Mouse (Mus musculus) liver, embryonic 14.5 days (tissue): ENCODE measurements around the gene Ccdc173. TPM values are rescaled to one million over a fixed set of nuclear protein-coding genes. Genes with fewer than 3 reads are reported as not detected.
"Not testable (repeated sequence)": the region's sequence is repeated elsewhere in the genome, so short reads cannot be mapped to it uniquely, and the experiment has no call there.

Source experiments
- ATAC-seq: fragments of 200-750 bp; cut with Nextera tagmentation; 2 replicates; pipeline ENCODE4 v1.8.0; 2017; ENCODE audit warnings: moderate number of reproducible peaks, mild to moderate bottlenecking, moderate library complexity; ENCODE audit not compliant: insufficient read depth
- DNase-seq, 3 experiments: peaks; one replicate each; pipeline ENCODE4 v3.0.0-alpha.2; 2012 to 2013; ENCODE audit warnings: low read depth in 3 of 3, low spot score in 3 of 3
- H3K27ac ChIP-seq: fragments of 300-500 bp; sonication (generic); 2 replicates; pipeline ENCODE4 v1.5.1; 2014; ENCODE audit warnings: moderate library complexity, mild to moderate bottlenecking, control low read depth, inconsistent platforms
- H3K27me3 ChIP-seq: fragments of 300-500 bp; sonication (generic); 2 replicates; pipeline ENCODE4 v1.6.1; 2014; ENCODE audit warnings: mild to moderate bottlenecking, low read length, moderate library complexity; ENCODE audit not compliant: control insufficient read depth, insufficient read depth
- H3K36me3 ChIP-seq: fragments of 300-500 bp; sonication (generic); replicated peaks from 2 replicates; pipeline ENCODE4 v1.6.1; 2014; ENCODE audit warnings: low read depth; ENCODE audit not compliant: control insufficient read depth, insufficient read depth
- H3K4me1 ChIP-seq, 2 experiments: fragments of 200-500 bp in 1 of 2; fragments of 300-500 bp in 1 of 2; sonication (generic) in 1 of 2; replicated peaks; 2 replicates each; pipeline ENCODE4 v1.6.1; 2012 to 2014; ENCODE audit warnings: antibody characterized with exemption in 1 of 2, inconsistent platforms in 1 of 2, low read length in 1 of 2; ENCODE audit not compliant: control insufficient read depth in 2 of 2, insufficient read depth in 2 of 2
- H3K4me2 ChIP-seq: fragments of 300-500 bp; sonication (generic); 2 replicates; pipeline ENCODE4 v1.6.1; 2014; ENCODE audit warnings: low read depth, mild to moderate bottlenecking, control low read depth, moderate library complexity
- H3K4me3 ChIP-seq, 2 experiments: fragments of 200-500 bp in 1 of 2; fragments of 300-500 bp in 1 of 2; sonication (generic) in 1 of 2; 2 replicates each; pipeline ENCODE4 v1.5.1; 2012 to 2014; ENCODE audit warnings: low read depth in 2 of 2, low read length in 2 of 2, mild to moderate bottlenecking in 2 of 2, control low read depth in 1 of 2, inconsistent platforms in 1 of 2, moderate library complexity in 1 of 2; ENCODE audit not compliant: insufficient read depth in 1 of 2
- H3K9ac ChIP-seq: fragments of 300-500 bp; sonication (generic); replicated peaks from 2 replicates; pipeline ENCODE4 v1.6.1; 2014; ENCODE audit warnings: mild to moderate bottlenecking, control low read depth, moderate library complexity
- H3K9me3 ChIP-seq: fragments of 300-500 bp; sonication (generic); 2 replicates; pipeline ENCODE4 v1.6.1; 2016; ENCODE audit warnings: low read length, mixed read lengths; ENCODE audit not compliant: control insufficient read depth
- CTCF ChIP-seq: IDR thresholded peaks from 2 replicates; pipeline ENCODE4 v1.5.1; 2016; ENCODE audit warnings: antibody characterized with exemption, low read depth, control low read depth
- EP300 ChIP-seq: IDR thresholded peaks from 2 replicates; pipeline ENCODE4 v1.6.1; 2016; ENCODE audit warnings: antibody characterized with exemption, low read depth
- WGBS: fragments of 180-500 bp; shearing (Covaris S2); extraction: QIAGEN DNeasy Blood & Tissue Kit; methylation state at CpG from one replicate; pipeline ENCODE4 v1.1.7; 2014; ENCODE audit not compliant: insufficient replicate concordance; 5-methylcytosine and 5-hydroxymethylcytosine counted together
- polyA plus RNA-seq, 2 experiments: library from polyadenylated mRNA; depleted of rRNA in 1 of 2; stranded (reverse) in 1 of 2; unstranded in 1 of 2; fragments of >200 nt; fragmentation: Nextera tagmentation in 1 of 2; extraction: Ambion mirVana in 1 of 2; gene quantifications; 2 replicates each; pipeline versions ENCODE4 v1.2.1 to v1.2.3; 2012 to 2014

Gene Ccdc173
- polyA plus RNA-seq, 2 experiments, result 0.18 to 0.25 TPM

- peak; percentile 80 for TF ChIP-seq EP300
- TF ChIP-seq CTCF, result no peak
- WGBS, result 11% methylated on average over 5 of the region's 5 CpGs
- ATAC-seq (peak; percentile 77), DNase-seq (peak in 1 of 3 experiments; percentile 61)
- Histone ChIP-seq H3K4me2 (0 out of 2 replicates have a peak overlapping the region, but pooled peaks have one; percentile 25), H3K9me3 (no peaks in the 10 kb centered on the region), H3K4me1 (peaks cover 28 to 43% of the 10 kb centered on the region in 2 experiments), H3K27ac (peak overlapping the region; percentile 57), H3K27me3 (no peaks in the 10 kb centered on the region), H3K9ac (no peak overlapping the region), H3K4me3 (no peak overlapping the region), H3K36me3 (no peaks in the 10 kb centered on the region)
These were observed 27.2 kb upstream of the Ccdc173 start for GRCm38 (mm10) chr2:69816575-69816974.

GRCm38 (mm10) chr2:69811349-69811748 lies 22.0 kb upstream of the Ccdc173 start:
- not testable (repeated sequence) for H3K9ac ChIP-seq, DNase-seq, H3K4me3 ChIP-seq, ATAC-seq, H3K27ac ChIP-seq, H3K9me3 ChIP-seq, H3K27me3 ChIP-seq, H3K4me2 ChIP-seq, H3K36me3 ChIP-seq
- peaks cover 8 to 17% of the 10 kb centered on the region in 2 experiments; a peak in 3 of 4 replicates for H3K4me1 ChIP-seq
- 35% methylated on average over 7 of the region's 7 CpGs for WGBS

- H3K27ac ChIP-seq, result no peak overlapping the region
- no peak for ATAC-seq
- TF ChIP-seq EP300, result no peak
- TF ChIP-seq CTCF, result no peak
These were observed 20.8 kb upstream of the Ccdc173 start for GRCm38 (mm10) chr2:69810169-69810568.

GRCm38 (mm10) chr2:69804663-69805062 lies 15.3 kb upstream of the Ccdc173 start:
- not testable (repeated sequence) for ATAC-seq, H3K27me3 ChIP-seq, H3K9me3 ChIP-seq, H3K4me3 ChIP-seq, H3K36me3 ChIP-seq, H3K4me2 ChIP-seq, H3K9ac ChIP-seq, DNase-seq, H3K27ac ChIP-seq
- H3K4me1 ChIP-seq, result peaks cover 3 to 23% of the 10 kb centered on the region in 2 experiments; a peak in 3 of 4 replicates
- 46% methylated on average over 8 of the region's 9 CpGs for WGBS

More at GRCm38 (mm10) chr2:69810169-69810568, 20.8 kb upstream of the Ccdc173 start:
- Histone ChIP-seq H3K4me3 (no peak overlapping the region), H3K4me1 (peaks cover 4 to 14% of the 10 kb centered on the region in 2 experiments; a peak in 3 of 4 replicates), H3K9me3 (no peaks in the 10 kb centered on the region), H3K36me3 (no peaks in the 10 kb centered on the region), H3K9ac (no peak overlapping the region), H3K27me3 (no peaks in the 10 kb centered on the region), H3K4me2 (no peak overlapping the region)
- no peak for DNase-seq
- WGBS, result 63% methylated on average over 15 of the region's 15 CpGs

- Histone ChIP-seq H3K9me3 (no peaks in the 10 kb centered on the region), H3K9ac (no peak overlapping the region; the same call in 1 of the 2 replicates), H3K4me2 (peak overlapping the region; percentile 64), H3K27me3 (no peaks in the 10 kb centered on the region), H3K4me1 (peaks cover 3 to 23% of the 10 kb centered on the region in 2 experiments; a peak in 3 of 4 replicates), H3K36me3 (no peaks in the 10 kb centered on the region), H3K27ac (no peak overlapping the region), H3K4me3 (peak overlapping the region in 1 of 2 experiments; percentile 24; a peak in 1 of 4 replicates)
- TF ChIP-seq CTCF, result no peak
- no peak for TF ChIP-seq EP300
- DNase-seq, result no peak
- ATAC-seq, result no peak
- WGBS, result 46% methylated on average over 8 of the region's 8 CpGs
These were observed 14.4 kb upstream of the Ccdc173 start for GRCm38 (mm10) chr2:69803756-69804155.
